Mouse (Mus musculus): ENCODE data around the gene Mdh2.

DNA sequence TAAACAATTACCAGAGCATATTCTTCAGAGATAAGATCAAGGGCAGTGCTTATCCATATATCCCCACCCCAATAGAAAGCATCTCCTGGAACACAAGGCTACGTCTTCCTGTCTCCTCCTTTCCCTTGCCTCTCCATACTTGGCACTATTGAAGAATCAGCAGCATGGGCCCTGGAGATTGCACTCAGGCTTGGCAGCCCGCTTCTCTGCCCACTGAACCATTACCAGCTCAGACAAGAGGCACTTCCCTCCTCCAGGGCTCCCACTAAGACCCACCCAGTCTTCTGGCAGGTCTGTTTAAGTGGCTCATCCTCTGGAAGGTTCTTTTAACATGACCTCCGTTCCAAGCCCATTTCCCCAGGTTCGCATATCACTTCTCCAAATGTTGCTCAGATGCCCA lies 1.7 kb upstream of the Mdh2 start:
- no peak for TF ChIP-seq CTCF (IDR thresholded peaks at IDR 0.05; ENCODE audit: extremely low read depth, insufficient read depth, insufficient read length, insufficient replicate concordance)
- no peak for TF ChIP-seq POLR2A (IDR thresholded peaks at IDR 0.05; ENCODE audit: low read depth, low read length)
